Comparison of ENCODE assay signal across 22 mouse cellular contexts in the genomic region with DNA sequence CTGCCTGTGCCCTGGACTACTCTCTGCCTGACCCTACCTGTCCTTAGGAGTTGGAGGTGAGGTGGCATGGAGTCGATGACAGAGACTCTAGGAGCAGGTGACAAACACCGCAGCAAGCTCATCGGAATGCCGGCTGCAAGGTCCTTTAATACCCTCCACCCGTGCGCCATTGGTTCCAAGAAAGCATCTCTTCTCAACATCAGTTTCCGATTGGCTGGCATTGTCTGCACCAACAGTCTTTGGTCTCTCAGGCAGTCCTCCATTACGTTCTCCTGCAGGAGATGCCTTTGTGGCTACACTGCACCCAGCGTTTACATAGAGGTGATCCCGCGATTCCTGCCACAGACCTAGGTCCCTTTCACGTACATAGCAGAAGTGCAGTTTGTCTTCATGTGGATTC.
DNase-seq lines count a peak whose midpoint lies in the region; ATAC-seq and TF ChIP-seq lines count a peak whose summit lies in the region.
"Had no signal": no experiment of that assay in that cellular context is flagged by ENCODE, and none has a peak within 500 bp of the region (broad histone marks: within the 10 kb centered on the region; RNA-seq: fewer than 3 reads in every experiment).

No protein-coding gene starts in this region.

- H3K36me3 ChIP-seq in ES-E14 (ENCODE audit: control insufficient read depth, insufficient read depth, low read length, poor library complexity, severe bottlenecking): no peaks in the 10 kb centered on the region
- no peaks in the 10 kb centered on the region for H3K36me3 ChIP-seq in liver, embryonic 11.5 days (ENCODE audit: control insufficient read depth, insufficient read depth, low read length)
- H3K36me3 ChIP-seq: embryonic facial prominence, embryonic 10.5 days; embryonic facial prominence, embryonic 12.5 days; forebrain, embryonic 15.5 days had no signal

- 0 out of 2 replicates have a peak overlapping the region, but pooled peaks have one; percentile 16 for H3K27ac ChIP-seq in ES-E14 (ENCODE audit: insufficient read depth, low read depth, low read length, poor library complexity, severe bottlenecking)
- no peak overlapping the region for H3K27ac ChIP-seq in liver, embryonic 11.5 days (ENCODE audit: low read depth, low read length)
- H3K27ac ChIP-seq: embryonic facial prominence, embryonic 10.5 days; embryonic facial prominence, embryonic 12.5 days; forebrain, embryonic 13.5 days; forebrain, embryonic 15.5 days had no signal

- WGBS in liver, embryonic 11.5 days: 90% methylated on average over 12 of the region's 12 CpGs

- H3K9me3 ChIP-seq in ES-E14 (ENCODE audit: control insufficient read depth, insufficient read depth, low read depth, low read length): no peaks in the 10 kb centered on the region
- no peaks in the 10 kb centered on the region for H3K9me3 ChIP-seq in liver, embryonic 11.5 days (ENCODE audit: control insufficient read depth, low read length)
- H3K9me3 ChIP-seq: embryonic facial prominence, embryonic 10.5 days; forebrain, embryonic 13.5 days; forebrain, embryonic 15.5 days had no signal

- H3K4me2 ChIP-seq in liver, embryonic 11.5 days: no peak overlapping the region
- H3K4me2 ChIP-seq: embryonic facial prominence, embryonic 12.5 days; forebrain, embryonic 13.5 days; forebrain, embryonic 15.5 days had no signal

- no peak overlapping the region for H3K9ac ChIP-seq in ES-E14 (ENCODE audit: insufficient read depth, low read depth, low read length, poor library complexity, severe bottlenecking)
- H3K9ac ChIP-seq in liver, embryonic 11.5 days (ENCODE audit: low read depth, low read length): no peak overlapping the region
- H3K9ac ChIP-seq: embryonic facial prominence, embryonic 12.5 days; forebrain, embryonic 13.5 days; forebrain, embryonic 15.5 days; forebrain, postnatal 0 days had no signal

- ATAC-seq in activated CD4-positive, CD25-positive, alpha-beta regulatory T cell, adult 4 months: peak; percentile 45
- ATAC-seq in liver, embryonic 11.5 days (replicated peaks; ENCODE audit: low FRiP score): no peak
- ATAC-seq: forebrain, embryonic 13.5 days; forebrain, embryonic 15.5 days; forebrain, postnatal 0 days had no signal

- no peaks in the 10 kb centered on the region for H3K4me1 ChIP-seq in ES-E14 (ENCODE audit: control insufficient read depth in 2 of 2, insufficient read depth in 2 of 2, low read length in 2 of 2, poor library complexity in 1 of 2)
- H3K4me1 ChIP-seq in liver, embryonic 11.5 days (replicated peaks; ENCODE audit: control insufficient read depth, insufficient read depth, low read length): no peaks in the 10 kb centered on the region
- H3K4me1 ChIP-seq: embryonic facial prominence, embryonic 10.5 days; embryonic facial prominence, embryonic 12.5 days; forebrain, embryonic 13.5 days; forebrain, embryonic 15.5 days had no signal

- DNase-seq in CD4-positive helper T cell, adult 2 months (ENCODE audit: low read depth, low spot score): peak; percentile 58
- DNase-seq in CD4-positive, CD25-positive, alpha-beta regulatory T cell, adult 2 months (ENCODE audit: low read depth, low spot score): peak; percentile 28
- no peak for DNase-seq in ES-E14 (ENCODE audit: low read depth, low spot score)
- DNase-seq in urinary bladder, postnatal 36 days (ENCODE audit: low spot score in 2 of 2): no peak
- no peak for DNase-seq in liver, embryonic 11.5 days (ENCODE audit: low spot score)
- no peak for DNase-seq in lung, postnatal 14 days
- no peak for DNase-seq in natural killer cell, adult 2 months (ENCODE audit: low spot score in 2 of 2)
- DNase-seq: adrenal gland, adult 2 months; adrenal gland, postnatal 14 days; adrenal gland, postnatal 36 days; cerebellum, adult 11-12 months; cerebellum, adult 2 months; cerebellum, adult 9-10 months; cerebellum, postnatal 10 days; cerebellum, postnatal 25 days; forebrain, postnatal 0 days had no signal

- no peaks in the 10 kb centered on the region for H3K27me3 ChIP-seq in liver, embryonic 11.5 days (replicated peaks; ENCODE audit: control insufficient read depth, insufficient read depth, low read length)
- H3K27me3 ChIP-seq: CH12.LX; embryonic facial prominence, embryonic 12.5 days; forebrain, embryonic 13.5 days; forebrain, embryonic 15.5 days had no signal

- in situ Hi-C loops in ES-E14 (cut with MboI; ENCODE audit: low sequenced_read_pairs in 2 of 2, unreplicated experiment in 2 of 2): no loop called here

- no peak overlapping the region for H3K4me3 ChIP-seq in ES-E14 (ENCODE audit: insufficient read depth in 1 of 2, low read depth in 1 of 2, low read length in 2 of 2, poor library complexity in 1 of 2, severe bottlenecking in 1 of 2)
- no peak overlapping the region for H3K4me3 ChIP-seq in liver, embryonic 11.5 days (ENCODE audit: low read depth, low read length)
- H3K4me3 ChIP-seq: embryonic facial prominence, embryonic 10.5 days; embryonic facial prominence, embryonic 12.5 days; forebrain, embryonic 13.5 days; forebrain, embryonic 15.5 days had no signal

TF ChIP-seq in ES-E14, 5 proteins besides CTCF, POLR2A, EP300 and RAD21:
- no peak for TF ChIP-seq ZNF384 (IDR thresholded peaks at IDR 0.05; ENCODE audit: low read depth, low read length)
- no peak for TF ChIP-seq HCFC1 (IDR thresholded peaks at IDR 0.05; ENCODE audit: borderline replicate concordance, insufficient read depth, low read length)
- no peak for TF ChIP-seq ZC3H11A (IDR thresholded peaks at IDR 0.05; ENCODE audit: borderline replicate concordance, low read depth, low read length)
- TF ChIP-seq CHD2 (IDR thresholded peaks at IDR 0.05; ENCODE audit: low read depth, low read length): no peak
- no peak for TF ChIP-seq MAFK (IDR thresholded peaks at IDR 0.05; ENCODE audit: insufficient read depth, low read depth, low read length)

Comparison
In these comparisons a context has a peak if more than half of its experiments do, and no peak if none do; other contexts are left out.
1. DNase-seq: peak in CD4-positive helper T cell, adult 2 months (single experiment) and CD4-positive, CD25-positive, alpha-beta regulatory T cell, adult 2 months (single experiment); none in ES-E14 (single experiment), urinary bladder, postnatal 36 days (0 of 2), liver, embryonic 11.5 days (single experiment), lung, postnatal 14 days (single experiment) and natural killer cell, adult 2 months (0 of 2).